Mouse (Mus musculus) kidney, adult 8-10 months (tissue): ENCODE data around the gene Bphl.

ENCODE experiments used
- DNase-seq, 2 experiments: peaks; one replicate each; pipeline ENCODE4 v3.0.0; 2022

Bphl gene

DNA sequence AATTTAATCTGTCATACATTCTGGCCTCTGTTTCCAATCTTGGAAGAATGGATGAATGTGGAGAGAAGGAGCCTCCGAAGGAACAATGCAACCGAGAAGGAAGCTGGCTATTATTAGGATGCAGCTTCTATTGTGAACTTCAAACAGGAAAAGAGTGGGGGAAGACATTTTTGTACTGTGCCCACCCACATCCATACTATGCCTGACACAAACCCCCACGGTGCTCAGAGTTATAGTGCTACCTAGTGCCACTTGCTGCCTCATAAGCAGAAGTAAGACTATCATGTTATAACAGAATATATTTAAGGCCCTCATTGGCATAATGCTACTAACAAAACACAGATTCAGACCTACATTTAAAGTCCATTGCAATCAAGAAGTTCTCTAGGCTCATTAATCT is 52.0 kb downstream of the Bphl start:
- no peak for DNase-seq

DNA sequence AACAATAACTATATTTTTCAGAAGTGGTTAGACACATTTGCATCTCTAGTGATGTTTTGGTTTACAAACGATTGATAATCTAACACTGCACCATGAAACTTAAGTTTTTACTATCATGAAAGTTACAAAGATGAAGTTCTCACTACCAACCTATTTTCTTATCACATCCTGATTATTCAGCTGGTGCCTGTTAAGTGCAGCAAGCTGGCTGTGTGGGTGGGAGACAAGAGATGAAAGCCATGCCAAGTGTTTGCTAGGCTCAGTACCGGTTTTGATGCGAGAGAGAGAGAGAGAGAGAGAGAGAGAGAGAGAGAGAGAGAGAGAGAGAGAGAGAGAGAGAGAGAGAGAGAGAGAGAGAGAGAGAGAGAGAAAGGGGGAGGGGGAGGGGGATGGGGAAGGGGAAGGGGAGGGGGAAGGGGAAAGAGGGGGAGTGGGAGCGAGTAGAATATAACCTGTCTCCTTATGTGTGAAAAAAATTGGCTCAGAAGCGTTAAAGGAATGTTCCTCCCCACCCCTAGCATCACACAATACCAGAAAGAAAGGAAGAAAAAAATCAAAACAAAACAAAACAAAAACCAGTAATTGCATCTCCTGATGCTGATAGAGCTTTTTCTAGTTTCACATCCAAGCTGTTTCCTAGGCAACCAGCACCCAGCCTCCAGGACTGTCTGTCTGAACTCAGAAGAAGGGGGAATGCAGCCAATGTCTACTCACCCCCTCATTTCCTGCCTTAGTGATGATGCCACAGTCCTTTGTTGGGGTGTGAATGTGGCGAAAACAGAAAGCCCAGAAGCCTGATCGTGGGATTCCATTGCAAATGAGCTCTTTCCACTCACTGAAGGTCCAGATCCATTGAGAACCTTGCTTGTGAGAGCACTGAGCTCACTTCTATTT is 58.4 kb downstream of the Bphl start:
- no peak for DNase-seq

DNA sequence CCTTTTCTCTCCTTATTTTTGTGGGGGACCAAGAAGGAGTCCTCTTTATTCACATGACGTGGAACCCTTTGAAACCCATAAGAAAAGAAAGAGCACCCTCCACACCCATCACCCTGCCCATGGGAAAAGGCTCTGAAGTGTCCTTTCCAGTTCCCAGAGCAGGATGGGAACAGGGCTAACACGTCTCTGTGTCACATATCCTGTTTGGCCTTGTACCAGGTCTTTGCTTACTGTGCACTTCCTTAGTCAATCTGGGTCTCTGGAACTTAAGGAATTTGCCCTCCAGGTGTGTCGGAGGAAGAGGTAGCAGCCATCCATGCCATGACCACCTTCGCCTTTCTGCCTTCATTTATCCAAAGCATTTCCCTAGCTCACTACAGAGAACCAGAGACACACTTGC is 59.1 kb downstream of the Bphl start:
- DNase-seq, result peak in 1 of 2 experiments; percentile 37

DNA sequence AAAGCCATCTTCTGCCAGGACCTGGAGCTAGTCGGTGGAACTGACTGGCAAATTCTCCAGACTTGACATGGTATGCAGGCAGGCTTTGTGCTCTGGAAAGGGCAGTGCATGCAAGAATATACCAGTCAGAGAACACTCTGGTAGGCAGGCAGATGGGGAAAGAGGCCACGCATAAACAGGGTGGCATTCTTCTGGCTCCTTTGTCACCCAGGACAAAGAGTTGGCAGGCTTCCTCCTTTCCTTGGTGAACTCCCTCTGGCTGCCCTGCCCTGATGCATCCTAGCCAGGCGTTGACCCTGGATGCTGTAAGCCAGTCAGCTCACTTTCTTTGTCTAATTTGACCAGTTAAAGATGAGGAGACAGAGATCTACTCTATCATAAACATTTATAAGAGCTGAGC is 59.7 kb downstream of the Bphl start:
- no peak for DNase-seq

DNA sequence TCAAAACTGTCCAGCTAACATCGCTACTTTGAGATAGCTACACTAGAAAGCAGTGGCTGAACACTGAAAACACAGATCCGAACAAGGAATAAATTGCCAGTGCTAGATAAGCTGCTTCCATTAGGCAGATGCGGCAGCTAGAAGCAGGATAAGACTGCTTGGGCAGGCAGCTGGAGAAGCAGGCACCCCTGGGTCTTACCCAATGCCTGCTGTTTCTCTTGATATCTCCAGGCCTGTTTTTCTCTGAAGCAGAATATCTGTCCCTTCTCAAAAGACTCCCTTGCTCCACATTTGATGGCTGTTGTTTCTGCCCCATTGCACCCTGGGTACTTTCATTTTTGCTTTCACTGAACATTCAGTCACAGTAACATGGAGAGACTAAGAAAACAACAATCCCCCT is 63.3 kb downstream of the Bphl start:
- no peak for DNase-seq

DNA sequence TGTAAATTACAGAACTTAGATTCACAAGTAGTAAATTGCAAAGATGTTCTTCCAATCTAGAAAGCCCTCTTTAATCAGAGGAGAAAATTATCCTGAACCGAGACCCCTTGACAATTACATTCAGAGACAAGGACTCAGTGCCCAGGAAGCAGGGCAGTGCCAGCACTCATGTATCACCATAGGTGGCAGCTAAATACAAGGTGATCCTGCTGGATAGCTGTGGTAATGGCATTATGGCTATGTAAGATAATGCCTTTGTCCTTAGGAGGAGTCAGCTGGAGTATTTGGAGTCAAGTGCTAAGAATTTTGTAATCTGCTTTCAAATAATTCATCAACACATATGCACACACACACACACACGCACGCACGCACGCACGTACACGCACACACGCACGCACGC is 63.9 kb downstream of the Bphl start:
- no peak for DNase-seq

DNA sequence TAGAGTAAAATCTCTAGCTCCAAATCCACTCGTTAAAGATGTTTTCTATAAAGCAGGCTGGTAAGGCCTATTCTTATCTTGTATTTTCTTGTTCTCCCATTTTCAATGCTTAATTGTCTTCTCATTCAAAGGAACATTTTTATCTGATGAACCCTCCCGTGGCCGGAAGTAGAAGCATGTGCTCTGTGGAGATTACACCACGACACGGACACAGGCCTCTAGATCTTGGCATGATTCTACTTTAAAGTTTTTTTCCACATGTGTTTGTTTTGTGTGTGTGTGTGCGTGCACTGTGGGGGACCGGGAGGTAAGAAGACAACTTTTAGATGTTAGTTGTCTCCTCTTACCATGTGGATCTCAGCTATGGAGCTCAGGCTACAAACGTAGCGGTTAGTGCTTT is 64.5 kb downstream of the Bphl start:
- DNase-seq, result no peak

DNA sequence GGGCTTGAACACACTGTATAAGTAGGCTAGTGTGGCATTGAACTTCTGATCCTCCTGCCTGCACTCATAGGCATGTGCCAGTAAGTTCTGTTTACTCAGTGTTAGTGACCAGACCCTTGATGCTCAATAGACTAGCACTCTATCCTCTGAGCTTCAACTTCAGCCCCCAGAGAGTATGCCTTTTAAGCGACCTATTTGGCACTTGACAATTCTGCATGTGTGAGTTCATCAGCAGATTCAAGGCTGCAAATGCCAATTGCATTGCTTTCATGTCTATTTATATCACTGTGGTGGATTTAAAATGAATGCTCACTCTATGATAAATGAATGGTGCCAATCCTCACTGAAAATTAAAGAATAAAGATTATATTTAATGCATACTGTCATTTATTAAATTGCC is 68.0 kb downstream of the Bphl start:
- DNase-seq, result no peak

DNA sequence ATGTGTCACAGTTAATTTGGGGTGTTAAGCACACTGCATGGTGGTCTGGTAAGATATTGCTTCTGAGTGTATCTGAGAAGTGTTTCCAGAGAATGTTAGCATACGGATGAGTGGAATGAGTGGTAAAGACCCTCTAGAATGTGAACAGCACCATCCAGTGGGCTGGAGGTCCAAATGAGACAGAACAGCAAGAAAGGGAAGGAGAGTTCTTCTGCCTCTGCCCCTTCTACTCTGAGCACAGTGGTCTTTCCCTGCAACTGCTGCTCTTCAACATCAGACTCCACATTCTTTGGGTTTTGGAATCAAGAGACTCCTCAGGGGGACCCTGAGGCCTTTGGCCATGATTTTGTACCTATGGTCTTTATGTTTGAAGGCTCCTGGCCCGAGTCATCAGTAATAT is 68.9 kb downstream of the Bphl start:
- DNase-seq, result no peak

DNA sequence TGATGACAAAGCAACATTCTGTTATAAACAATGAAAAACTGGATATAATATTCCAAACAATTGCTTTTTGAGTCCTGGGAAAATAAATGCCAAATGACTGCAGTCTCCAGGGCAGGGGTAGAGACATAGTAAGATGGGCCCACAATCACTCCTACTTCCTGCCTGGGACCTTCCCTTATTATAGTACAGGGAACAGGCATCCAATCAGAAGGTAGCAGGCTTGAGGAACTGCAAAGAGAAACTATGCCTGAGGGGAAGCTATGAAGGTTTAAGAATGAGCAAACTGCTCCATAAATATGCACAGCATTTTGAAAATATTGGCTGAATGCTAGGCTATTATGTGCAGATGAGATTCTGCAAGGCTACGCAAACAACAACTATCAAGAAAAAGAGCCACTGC is 69.6 kb downstream of the Bphl start:
- DNase-seq, result no peak

DNA sequence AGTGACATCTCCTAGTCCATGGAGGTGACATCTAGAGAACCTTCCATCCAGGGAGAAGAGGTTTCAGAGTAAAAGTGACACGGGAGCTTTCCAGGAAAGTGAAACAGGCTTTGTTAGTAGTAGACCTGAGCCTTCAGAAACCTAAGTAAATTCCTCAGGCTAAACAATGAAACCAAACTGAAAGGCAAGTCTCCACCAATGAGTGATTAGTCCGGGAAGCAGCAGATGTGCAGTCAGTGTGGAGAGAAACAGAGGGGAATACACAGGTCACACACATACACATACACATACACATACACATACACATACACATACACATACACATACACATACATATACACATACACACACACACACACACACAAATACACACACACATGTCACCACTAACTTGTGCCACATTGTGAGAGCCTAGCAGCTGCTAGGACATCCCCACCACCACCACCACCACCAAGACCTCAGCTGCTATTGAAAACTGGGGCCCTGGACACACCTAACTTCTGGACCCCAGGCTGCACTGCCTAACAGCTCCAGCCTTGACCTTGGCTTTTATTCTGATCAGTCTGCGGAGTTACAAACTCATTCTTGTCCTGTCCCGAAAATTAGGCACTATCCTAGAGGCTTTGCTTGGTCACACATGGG is 71.8 kb downstream of the Bphl start:
- DNase-seq, result no peak

DNA sequence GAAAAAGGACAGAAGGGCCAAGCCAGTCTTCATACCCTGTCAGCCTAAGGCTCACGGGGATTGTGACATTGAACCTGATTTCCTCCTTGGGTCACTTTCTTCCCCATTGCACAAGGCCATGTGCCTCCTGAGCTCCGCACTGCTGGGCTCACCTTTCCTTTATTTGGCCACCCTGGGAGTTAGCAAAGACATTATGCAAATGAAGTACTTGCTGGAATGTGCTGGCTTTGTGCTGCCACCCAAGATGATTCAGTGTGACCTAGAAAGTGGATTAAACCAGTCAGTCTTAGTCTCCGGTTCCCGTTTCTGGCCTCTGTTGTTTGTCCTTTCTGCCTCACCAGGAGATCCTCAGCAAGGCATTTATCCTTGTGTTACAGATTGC is 72.3 kb downstream of the Bphl start:
- DNase-seq, result peak; percentile 52 to 86

DNA sequence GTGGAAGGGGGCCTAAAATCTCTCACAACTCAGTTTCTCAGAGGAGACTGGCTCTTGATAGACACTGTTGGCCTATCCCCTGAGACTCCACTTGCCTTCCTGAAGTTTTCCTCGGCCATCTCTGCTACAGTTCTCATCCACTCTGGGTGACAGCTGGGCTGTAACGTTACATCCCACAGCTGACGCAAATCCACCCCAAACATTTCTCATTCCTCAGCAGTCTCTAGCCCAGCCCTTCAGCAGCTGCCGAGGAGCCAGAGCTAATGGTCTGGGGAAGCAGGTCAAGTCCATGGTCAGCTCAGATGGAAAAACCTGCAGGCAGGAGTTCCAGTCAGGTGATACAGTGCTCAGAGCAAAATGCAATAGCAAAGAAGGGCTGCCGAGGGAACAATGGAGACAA is 73.6 kb downstream of the Bphl start:
- DNase-seq, result peak; percentile 31 to 52

DNA sequence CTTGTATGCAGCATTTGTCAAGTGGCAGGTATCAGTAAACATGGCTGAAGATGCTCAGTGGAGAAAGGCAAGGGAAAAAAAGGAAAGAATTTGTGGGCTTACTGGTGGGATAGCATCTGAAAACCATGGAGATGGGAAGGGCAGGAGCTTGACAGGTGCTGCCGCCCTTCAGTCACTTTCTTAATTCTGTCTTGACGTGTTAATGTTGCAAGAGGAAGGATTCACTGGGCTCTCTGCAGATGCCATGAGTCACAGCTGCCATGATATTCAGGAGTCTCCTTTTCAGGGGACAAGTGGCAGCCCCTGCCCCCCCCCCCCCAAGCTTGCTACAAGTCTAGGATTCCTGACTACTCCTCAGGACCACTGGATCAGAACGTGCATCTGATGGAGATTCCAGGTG is 74.5 kb downstream of the Bphl start:
- no peak for DNase-seq

DNA sequence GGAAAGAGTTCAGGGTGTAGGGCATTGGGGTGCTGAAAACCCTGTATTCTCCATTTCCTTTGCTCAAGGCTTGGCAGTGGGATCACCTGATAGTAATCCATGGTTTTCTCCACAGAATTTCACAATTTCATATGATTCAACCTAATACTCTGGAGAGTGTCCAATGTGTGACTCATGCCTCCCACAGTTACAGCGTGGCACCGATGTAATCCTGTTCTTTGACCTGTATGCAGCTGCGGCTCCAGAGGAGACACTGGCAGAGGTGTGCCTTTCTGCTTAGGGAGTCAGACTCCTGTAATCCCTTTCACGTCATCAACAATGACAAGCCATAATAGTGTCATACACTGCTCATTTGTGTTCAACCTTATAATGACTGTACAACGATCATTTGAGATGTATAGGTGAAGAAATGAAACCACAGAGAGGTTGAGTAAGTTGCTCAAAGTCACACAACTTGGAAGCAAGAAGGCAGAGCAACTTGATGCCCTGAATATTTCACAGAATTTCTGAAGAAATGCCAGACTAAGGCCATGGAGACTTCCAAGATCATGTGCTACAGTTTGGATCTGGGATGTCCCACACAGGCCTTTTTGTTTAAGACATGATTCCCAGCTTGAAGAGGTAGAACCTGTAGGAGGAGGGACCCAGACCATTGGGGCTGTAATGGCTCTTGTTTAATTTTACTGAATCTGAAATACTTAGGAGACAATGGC is 75.1 kb downstream of the Bphl start:
- DNase-seq, result no peak

DNA sequence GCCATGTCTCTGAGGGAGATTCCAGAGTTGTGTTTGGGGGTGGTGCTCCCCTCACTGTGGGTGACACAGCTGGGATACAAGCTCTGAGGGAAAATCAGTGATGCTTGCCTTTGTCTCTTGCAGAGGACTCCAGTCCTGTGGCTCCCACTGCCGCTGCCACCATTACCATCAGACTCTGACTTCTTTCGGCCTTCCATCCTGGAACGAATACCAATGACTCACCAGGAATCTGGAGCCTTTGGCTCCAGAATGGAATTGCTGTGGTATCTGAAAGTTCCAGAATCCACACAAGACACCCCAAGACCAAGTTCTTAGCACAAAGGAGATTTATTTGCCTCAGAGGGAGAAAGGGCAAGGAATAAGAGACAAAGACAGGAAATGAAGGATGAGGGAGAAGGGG is 75.7 kb downstream of the Bphl start:
- DNase-seq, result no peak

DNA sequence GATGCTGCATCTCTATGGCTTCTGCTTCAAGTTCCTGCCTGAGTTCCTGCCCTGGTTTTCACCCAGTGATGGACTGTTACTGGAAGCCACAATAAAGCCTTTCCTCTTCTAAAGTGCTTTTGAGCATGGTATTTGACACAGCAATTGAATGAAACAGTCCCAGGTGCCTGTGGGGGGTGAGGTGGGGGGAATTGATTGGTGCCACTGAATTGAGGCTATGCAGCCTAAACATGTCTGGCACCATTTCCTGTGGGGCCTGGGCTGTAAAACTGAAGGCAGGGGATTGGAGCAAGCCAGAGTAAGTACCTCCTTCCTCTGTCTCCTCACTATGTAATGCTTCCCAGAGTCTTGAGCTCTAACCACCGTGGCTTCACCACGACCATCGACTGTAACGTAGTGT is 77.3 kb downstream of the Bphl start:
- DNase-seq, result no peak

DNA sequence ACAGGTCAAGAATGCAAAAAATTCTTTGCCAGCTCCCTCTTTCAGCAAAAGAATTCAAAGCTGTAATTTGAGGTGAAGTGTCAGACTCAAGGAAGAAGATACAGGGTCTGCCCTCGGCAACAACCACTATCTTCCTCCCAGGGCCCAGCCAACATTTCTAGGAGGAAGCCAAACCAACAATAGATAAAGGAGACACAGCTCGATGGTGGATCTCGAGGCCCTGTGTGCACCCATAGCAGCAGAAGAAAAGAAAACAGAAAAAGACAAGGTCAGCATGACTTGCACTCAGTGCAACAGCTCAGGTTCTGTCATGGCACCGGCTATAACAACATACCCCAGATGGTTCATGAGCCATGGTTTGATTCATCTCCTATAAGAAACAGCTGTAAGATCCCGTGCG is 79.1 kb downstream of the Bphl start:
- DNase-seq, result no peak

DNA sequence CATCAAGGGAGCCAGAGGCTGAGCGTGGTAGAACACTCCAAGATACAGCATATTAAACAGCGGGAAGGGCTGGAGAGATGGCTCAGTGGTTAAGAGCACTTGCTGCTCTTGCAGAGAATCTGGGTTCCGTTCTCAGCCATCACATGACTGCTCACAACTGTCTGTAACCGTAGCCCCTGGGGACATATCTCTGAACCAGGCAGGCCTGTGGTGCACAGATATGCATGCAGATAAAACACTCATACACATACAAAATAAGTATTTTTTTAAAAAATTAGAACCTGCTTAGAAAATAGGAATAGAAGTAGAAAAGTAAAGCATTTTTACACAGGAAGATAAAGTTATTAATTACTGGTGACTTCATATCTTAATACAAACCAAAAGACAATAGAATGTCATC is 81.4 kb downstream of the Bphl start:
- no peak for DNase-seq

DNA sequence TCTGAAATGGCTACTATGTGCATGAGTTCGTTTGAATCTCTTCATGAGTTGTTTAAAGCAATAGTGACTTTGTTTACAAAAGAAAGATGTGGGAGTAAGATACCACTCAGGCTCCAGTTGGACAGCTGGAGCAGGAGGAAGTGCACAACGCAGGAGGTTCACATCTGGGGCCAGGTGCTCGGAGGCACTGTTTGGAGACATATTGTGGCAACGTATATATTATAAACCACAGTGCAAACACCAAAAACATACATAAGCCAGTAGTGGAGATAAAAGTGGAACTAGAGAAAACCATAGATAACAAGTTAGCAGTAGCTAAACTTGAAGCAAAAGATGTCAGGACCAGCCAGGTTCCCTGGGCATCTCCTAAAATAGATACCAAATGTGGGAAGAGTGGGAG is 82.0 kb downstream of the Bphl start:
- no peak for DNase-seq

DNA sequence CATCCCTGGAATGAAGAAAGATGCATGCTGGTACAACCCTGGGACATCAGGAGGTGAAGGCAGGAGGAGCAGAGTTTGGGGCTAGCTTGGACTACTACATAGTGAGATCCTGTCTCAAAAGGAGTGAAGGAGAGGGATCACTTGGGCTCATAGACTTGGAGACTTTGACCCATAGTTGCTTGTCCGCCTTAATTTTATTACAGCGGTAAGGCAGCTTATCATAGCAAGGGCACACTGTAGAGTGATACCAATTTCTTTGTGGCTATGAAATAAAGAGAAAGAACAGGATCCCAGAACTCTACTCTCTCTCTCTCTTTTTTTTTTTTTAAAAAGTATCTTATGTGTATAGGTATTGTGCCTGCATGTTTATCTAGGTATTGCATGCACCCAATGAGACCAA is 83.1 kb downstream of the Bphl start:
- no peak for DNase-seq
